Mouse (Mus musculus) lung, embryonic 16.5 days (tissue): ENCODE data around the gene Spata3. TPM values are rescaled to one million over a fixed set of nuclear protein-coding genes. Genes with fewer than 3 reads are reported as not detected.

Experiments
- ATAC-seq: fragments of 200-750 bp; cut with Nextera tagmentation; 2 replicates; pipeline ENCODE4 v1.8.0; 2017; ENCODE audit warnings: low read depth, mild to moderate bottlenecking, moderate library complexity
- H3K27ac ChIP-seq: fragments of 300-500 bp; sonication (generic); 2 replicates; pipeline ENCODE4 v1.5.1; 2014; ENCODE audit warnings: mild to moderate bottlenecking, control low read depth, low read length
- H3K27me3 ChIP-seq: fragments of 300-500 bp; sonication (generic); 2 replicates; pipeline ENCODE4 v1.6.1; 2014; ENCODE audit warnings: low read depth, low read length, mixed read lengths; ENCODE audit not compliant: control insufficient read depth, insufficient read depth
- H3K36me3 ChIP-seq: fragments of 300-500 bp; sonication (generic); 2 replicates; pipeline ENCODE4 v1.6.1; 2014; ENCODE audit warnings: low read length; ENCODE audit not compliant: control insufficient read depth, insufficient read depth
- H3K4me1 ChIP-seq: fragments of 300-500 bp; sonication (generic); replicated peaks from 2 replicates; pipeline ENCODE4 v1.6.1; 2014; ENCODE audit warnings: low read length, mixed read lengths; ENCODE audit not compliant: control insufficient read depth, insufficient read depth
- H3K4me2 ChIP-seq: fragments of 300-500 bp; sonication (generic); 2 replicates; pipeline ENCODE4 v1.6.1; 2014; ENCODE audit warnings: low read depth, low read length, control low read depth
- H3K4me3 ChIP-seq: fragments of 300-500 bp; sonication (generic); 2 replicates; pipeline ENCODE4 v1.5.1; 2014; ENCODE audit warnings: mild to moderate bottlenecking, low read length, control low read depth
- H3K9ac ChIP-seq: fragments of 300-500 bp; sonication (generic); 2 replicates; pipeline ENCODE4 v1.6.1; 2014; ENCODE audit warnings: low read length, control low read depth
- H3K9me3 ChIP-seq: fragments of 300-500 bp; sonication (generic); 2 replicates; pipeline ENCODE4 v1.6.1; 2016; ENCODE audit warnings: low read length; ENCODE audit not compliant: control insufficient read depth
- WGBS: fragments of 180-500 bp; shearing (Covaris S2); extraction: QIAGEN DNeasy Blood & Tissue Kit; methylation state at CpG from one replicate; pipeline ENCODE4 v1.1.7; 2014; 5-methylcytosine and 5-hydroxymethylcytosine counted together
- polyA plus RNA-seq: library from polyadenylated mRNA; unstranded; fragments of >200 nt; fragmentation: Nextera tagmentation; extraction: Ambion mirVana; gene quantifications from 2 replicates; pipeline ENCODE4 v1.2.1, GENCODE M21; 2015

The Spata3 gene
- polyA plus RNA-seq, 1 experiment from 2014 or later, result not detected

DNA sequence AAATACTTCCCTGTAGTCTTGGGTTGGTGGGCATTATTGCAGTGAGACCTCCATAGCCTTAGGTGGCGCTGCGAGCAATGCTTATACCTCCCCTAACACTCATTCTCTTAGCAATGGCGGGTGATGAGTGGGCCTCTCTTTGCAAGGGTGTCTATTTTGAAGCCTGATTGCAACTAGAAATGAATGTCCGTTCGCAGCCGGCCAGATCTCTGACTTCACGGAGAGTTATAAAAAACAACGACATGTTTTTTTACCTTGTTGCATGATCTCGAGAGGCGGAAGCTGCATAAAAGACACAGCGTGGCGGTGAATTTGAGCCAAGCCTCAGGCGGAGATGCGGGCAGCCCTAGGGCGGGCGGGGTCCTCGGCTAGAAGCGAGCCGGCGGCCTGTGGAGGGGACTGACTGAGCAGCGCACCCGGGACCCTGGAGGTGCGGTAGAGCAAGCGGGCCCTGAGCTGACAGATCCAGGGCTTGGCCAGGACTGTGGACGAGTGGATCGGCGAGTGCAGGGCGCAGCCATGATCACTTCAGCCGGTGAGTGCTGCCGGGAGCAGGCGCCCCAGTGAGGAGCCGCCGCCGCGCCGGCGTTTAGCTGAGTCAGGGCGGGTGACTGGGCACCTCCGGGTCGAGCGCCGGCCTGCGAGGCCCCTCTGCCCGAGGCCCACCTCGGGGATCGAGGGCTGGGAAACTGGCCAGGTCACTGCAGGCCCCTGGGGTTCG lies 47.8 kb downstream of the Spata3 start, which contains the start of gene Psmd1:
TSS of gene Psmd1 (plus strand) at position 117 of the 721 bp plus-strand sequence.
- Histone ChIP-seq H3K36me3 (no peaks in the 10 kb centered on the region), H3K4me2 (peak within 1 kb of the TSS; percentile 98), H3K27me3 (no peaks in the 10 kb centered on the region), H3K4me3 (peak within 1 kb of the TSS; percentile 99), H3K9ac (peak within 1 kb of the TSS; percentile 98), H3K9me3 (no peaks in the 10 kb centered on the region), H3K27ac (peak within 1 kb of the TSS; percentile 78), H3K4me1 (peaks cover 12% of the 10 kb centered on the region)
- under 1% methylated on average over 47 of the region's 47 CpGs for WGBS
- peak; percentile 94 for ATAC-seq

DNA sequence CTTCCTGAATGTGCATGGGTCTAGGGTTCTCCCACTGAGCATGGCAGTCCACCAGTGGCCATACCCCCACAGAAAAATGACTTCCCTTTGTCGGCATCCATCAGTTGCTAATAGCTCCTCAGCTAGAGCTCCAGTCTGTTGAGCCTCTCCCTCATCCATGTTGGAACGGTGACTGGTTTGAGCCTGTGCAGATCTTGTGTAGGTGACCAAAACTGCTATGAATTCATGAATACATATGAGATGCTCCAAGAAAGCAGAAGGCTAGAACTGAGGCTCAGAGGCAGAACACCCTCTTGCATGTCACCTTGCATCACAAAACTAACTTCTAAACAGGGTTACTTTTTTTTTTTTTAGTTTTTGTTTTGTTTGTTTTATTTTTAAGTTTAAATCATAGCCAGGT lies 59.9 kb downstream of the Spata3 start:
- H3K4me3 ChIP-seq, result no peak overlapping the region
- WGBS, result 95% methylated on average over 2 of the region's 2 CpGs
- no peaks in the 10 kb centered on the region for H3K4me1 ChIP-seq
- H3K9me3 ChIP-seq, result no peaks in the 10 kb centered on the region
- no peak overlapping the region for H3K4me2 ChIP-seq
- H3K27me3 ChIP-seq, result no peaks in the 10 kb centered on the region
- no peak overlapping the region for H3K9ac ChIP-seq
- H3K36me3 ChIP-seq, result peaks cover 44% of the 10 kb centered on the region
- no peak for ATAC-seq
- H3K27ac ChIP-seq, result no peak overlapping the region

Other genes with a start within 250 kb of the Spata3 start
- 1.3 and 1.5 TPM in 2 replicates for gene A630001G21Rik, start 238.2 kb upstream of the Spata3 start, polyA plus RNA-seq
- gene Cab39, start 223.4 kb upstream of the Spata3 start, polyA plus RNA-seq, result 26.3 TPM in 2 replicates
- 210 and 215 TPM in 2 replicates for gene Itm2c, start 122.5 kb upstream of the Spata3 start, polyA plus RNA-seq
- gene 4933407L21Rik, start 88.3 kb upstream of the Spata3 start, polyA plus RNA-seq, result 0.25 and 0.39 TPM in 2 replicates
- 0.05 TPM in 1 of 2 replicates, not detected in the other for gene Gpr55, start 55.8 kb upstream of the Spata3 start, polyA plus RNA-seq
- 0.72 and 0.92 TPM in 2 replicates for gene 2810459M11Rik, start 29.0 kb downstream of the Spata3 start, polyA plus RNA-seq
- gene Psmd1, start 47.6 kb downstream of the Spata3 start, polyA plus RNA-seq, result 147 and 155 TPM in 2 replicates
- gene Htr2b, start 95.2 kb downstream of the Spata3 start, polyA plus RNA-seq, result 0.29 and 0.49 TPM in 2 replicates
- not detected in 2 replicates for gene Gm21972, start 116.8 kb downstream of the Spata3 start, polyA plus RNA-seq
- 19.0 and 20.5 TPM in 2 replicates for gene Armc9, start 138.0 kb downstream of the Spata3 start, polyA plus RNA-seq